Mouse (Mus musculus): Measurements from ENCODE around the gene Fibin. TPM values are rescaled to one million over a fixed set of nuclear protein-coding genes. Genes with fewer than 3 reads are reported as not detected.

Gene Fibin
- polyA plus RNA-seq, 1 experiment from 2014 or later = 3.9 TPM

- no peaks in the 10 kb centered on the region for H3K27me3 ChIP-seq (ENCODE audit: control insufficient read depth, insufficient read depth, low read length)
- H3K4me3 ChIP-seq (ENCODE audit: low read depth, low read length) = no peak overlapping the region
- 88% methylated on average over 1 of the region's 1 CpGs for WGBS
- H3K4me1 ChIP-seq (replicated peaks; ENCODE audit: control insufficient read depth, insufficient read depth, low read length) = no peaks in the 10 kb centered on the region
- no peak for ATAC-seq (replicated peaks; ENCODE audit: low FRiP score)
- no peaks in the 10 kb centered on the region for H3K36me3 ChIP-seq (ENCODE audit: control insufficient read depth, insufficient read depth, low read length)
- no peak for DNase-seq (ENCODE audit: low spot score)
- H3K9ac ChIP-seq (ENCODE audit: low read length) = no peak overlapping the region
- H3K4me2 ChIP-seq (ENCODE audit: low read depth, low read length, severe bottlenecking) = no peak overlapping the region
- no peak overlapping the region for H3K27ac ChIP-seq (ENCODE audit: low read depth, low read length)
- H3K9me3 ChIP-seq (ENCODE audit: control insufficient read depth, low read length) = no peaks in the 10 kb centered on the region
Measured at GRCm38 (mm10) chr2:110319266-110319665, 43.7 kb downstream of the Fibin start.

- Histone ChIP-seq H3K9me3 (ENCODE audit: control insufficient read depth, low read length) (no peaks in the 10 kb centered on the region), H3K4me3 (ENCODE audit: low read depth, low read length) (no peak overlapping the region), H3K27ac (ENCODE audit: low read depth, low read length) (no peak overlapping the region), H3K4me1 (replicated peaks; ENCODE audit: control insufficient read depth, insufficient read depth, low read length) (no peaks in the 10 kb centered on the region), H3K27me3 (ENCODE audit: control insufficient read depth, insufficient read depth, low read length) (no peaks in the 10 kb centered on the region), H3K36me3 (ENCODE audit: control insufficient read depth, insufficient read depth, low read length) (no peaks in the 10 kb centered on the region), H3K4me2 (ENCODE audit: low read depth, low read length, severe bottlenecking) (no peak overlapping the region), H3K9ac (ENCODE audit: low read length) (no peak overlapping the region)
- ATAC-seq (replicated peaks; ENCODE audit: low FRiP score) (no peak), DNase-seq (ENCODE audit: low spot score) (no peak)
- 88% methylated on average over 1 of the region's 1 CpGs for WGBS
Measured at GRCm38 (mm10) chr2:110318719-110319118, 44.3 kb downstream of the Fibin start.

GRCm38 (mm10) chr2:110316116-110316883, 46.7 kb downstream of the Fibin start:
- Histone ChIP-seq H3K9ac (ENCODE audit: low read length) (no peak overlapping the region), H3K4me3 (ENCODE audit: low read depth, low read length) (no peak overlapping the region), H3K27me3 (ENCODE audit: control insufficient read depth, insufficient read depth, low read length) (no peaks in the 10 kb centered on the region), H3K9me3 (ENCODE audit: control insufficient read depth, low read length) (no peaks in the 10 kb centered on the region), H3K4me1 (replicated peaks; ENCODE audit: control insufficient read depth, insufficient read depth, low read length) (no peaks in the 10 kb centered on the region), H3K4me2 (ENCODE audit: low read depth, low read length, severe bottlenecking) (no peak overlapping the region), H3K36me3 (ENCODE audit: control insufficient read depth, insufficient read depth, low read length) (no peaks in the 10 kb centered on the region), H3K27ac (ENCODE audit: low read depth, low read length) (no peak overlapping the region)
- ATAC-seq (replicated peaks; ENCODE audit: low FRiP score) (no peak), DNase-seq (ENCODE audit: low spot score) (no peak)
- WGBS = 46% methylated on average over 3 of the region's 3 CpGs

- no peak for ATAC-seq (replicated peaks; ENCODE audit: low FRiP score)
- no peaks in the 10 kb centered on the region for H3K27me3 ChIP-seq (ENCODE audit: control insufficient read depth, insufficient read depth, low read length)
- no peak within 1 kb of the TSS for H3K4me3 ChIP-seq (ENCODE audit: low read depth, low read length)
- no peaks in the 10 kb centered on the region for H3K9me3 ChIP-seq (ENCODE audit: control insufficient read depth, low read length)
- H3K9ac ChIP-seq (ENCODE audit: low read length) = no peak within 1 kb of the TSS
- H3K4me2 ChIP-seq (ENCODE audit: low read depth, low read length, severe bottlenecking) = no peak within 1 kb of the TSS
- H3K4me1 ChIP-seq (replicated peaks; ENCODE audit: control insufficient read depth, insufficient read depth, low read length) = no peaks in the 10 kb centered on the region
- no peak for DNase-seq (ENCODE audit: low spot score)
- H3K36me3 ChIP-seq (ENCODE audit: control insufficient read depth, insufficient read depth, low read length) = no peaks in the 10 kb centered on the region
- WGBS = 88% methylated on average over 6 of the region's 6 CpGs
- no peak within 1 kb of the TSS for H3K27ac ChIP-seq (ENCODE audit: low read depth, low read length)
Measured at GRCm38 (mm10) chr2:110314509-110315155, 48.4 kb downstream of the Fibin start, which contains the start of gene Bbox1. Bbox1 (minus strand) TSS chr2:110314560.

GRCm38 (mm10) chr2:110314074-110314473, 48.9 kb downstream of the Fibin start:
- no peaks in the 10 kb centered on the region for H3K27me3 ChIP-seq (ENCODE audit: control insufficient read depth, insufficient read depth, low read length)
- H3K36me3 ChIP-seq (ENCODE audit: control insufficient read depth, insufficient read depth, low read length) = no peaks in the 10 kb centered on the region
- no peaks in the 10 kb centered on the region for H3K4me1 ChIP-seq (replicated peaks; ENCODE audit: control insufficient read depth, insufficient read depth, low read length)
- DNase-seq (ENCODE audit: low spot score) = no peak
- no peak overlapping the region for H3K27ac ChIP-seq (ENCODE audit: low read depth, low read length)
- no peak overlapping the region for H3K4me3 ChIP-seq (ENCODE audit: low read depth, low read length)
- 91% methylated on average over 5 of the region's 5 CpGs for WGBS
- no peak overlapping the region for H3K9ac ChIP-seq (ENCODE audit: low read length)
- H3K9me3 ChIP-seq (ENCODE audit: control insufficient read depth, low read length) = no peaks in the 10 kb centered on the region
- ATAC-seq (replicated peaks; ENCODE audit: low FRiP score) = no peak
- H3K4me2 ChIP-seq (ENCODE audit: low read depth, low read length, severe bottlenecking) = no peak overlapping the region

GRCm38 (mm10) chr2:110313305-110313824, 49.6 kb downstream of the Fibin start:
- Histone ChIP-seq H3K27ac (ENCODE audit: low read depth, low read length) (no peak overlapping the region), H3K36me3 (ENCODE audit: control insufficient read depth, insufficient read depth, low read length) (no peaks in the 10 kb centered on the region), H3K4me2 (ENCODE audit: low read depth, low read length, severe bottlenecking) (no peak overlapping the region), H3K4me3 (ENCODE audit: low read depth, low read length) (no peak overlapping the region), H3K4me1 (replicated peaks; ENCODE audit: control insufficient read depth, insufficient read depth, low read length) (no peaks in the 10 kb centered on the region), H3K9ac (ENCODE audit: low read length) (no peak overlapping the region), H3K9me3 (ENCODE audit: control insufficient read depth, low read length) (no peaks in the 10 kb centered on the region), H3K27me3 (ENCODE audit: control insufficient read depth, insufficient read depth, low read length) (no peaks in the 10 kb centered on the region)
- ATAC-seq (replicated peaks; ENCODE audit: low FRiP score) = no peak
- DNase-seq (ENCODE audit: low spot score) = no peak
- WGBS = 69% methylated on average over 2 of the region's 2 CpGs

Other genes with a start within 250 kb of the Fibin start
- gene Bbox1, start 48.6 kb downstream of the Fibin start, polyA plus RNA-seq (2014; fragmentation: Nextera tagmentation; extraction: Ambion mirVana) = not detected in 2 replicates
- gene Slc5a12, start 234.1 kb upstream of the Fibin start, polyA plus RNA-seq (2014; fragmentation: Nextera tagmentation; extraction: Ambion mirVana) = not detected in 2 replicates

Measured in forebrain, embryonic 11.5 days (tissue).